Mouse (Mus musculus): Measurements from ENCODE around the gene Rnf17. TPM values are rescaled to one million over a fixed set of nuclear protein-coding genes. Genes with fewer than 3 reads are reported as not detected.

The Rnf17 gene
- polyA plus RNA-seq, 1 experiment from 2014 or later, result 1.3 TPM

Other genes with a start within 250 kb of the Rnf17 start
- not detected in 2 replicates for gene Gzmg, start 243.0 kb upstream of the Rnf17 start, polyA plus RNA-seq (2016; fragmentation: Nextera tagmentation; extraction: Ambion mirVana)
- gene Gzmn, start 228.0 kb upstream of the Rnf17 start, polyA plus RNA-seq (2016; fragmentation: Nextera tagmentation; extraction: Ambion mirVana), result not detected in 2 replicates
- not detected in 2 replicates for gene Gzmf, start 191.2 kb upstream of the Rnf17 start, polyA plus RNA-seq (2016; fragmentation: Nextera tagmentation; extraction: Ambion mirVana)
- gene Gzmc, start 167.9 kb upstream of the Rnf17 start, polyA plus RNA-seq (2016; fragmentation: Nextera tagmentation; extraction: Ambion mirVana), result 0.17 and 0.19 TPM in 2 replicates
- gene Gzmb, start 140.3 kb upstream of the Rnf17 start, polyA plus RNA-seq (2016; fragmentation: Nextera tagmentation; extraction: Ambion mirVana), result not detected in 2 replicates
- not detected in 2 replicates for gene Atp12a, start 37.5 kb upstream of the Rnf17 start, polyA plus RNA-seq (2016; fragmentation: Nextera tagmentation; extraction: Ambion mirVana)
- gene Cenpj, start 172.8 kb downstream of the Rnf17 start, polyA plus RNA-seq (2016; fragmentation: Nextera tagmentation; extraction: Ambion mirVana), result 11.8 and 19.0 TPM in 2 replicates
- 1.7 and 2.0 TPM in 2 replicates for gene Parp4, start 173.0 kb downstream of the Rnf17 start, polyA plus RNA-seq (2016; fragmentation: Nextera tagmentation; extraction: Ambion mirVana)

Measured in hindbrain, embryonic 10.5 days (tissue).